Mouse (Mus musculus) large intestine, adult 2 months (tissue): ENCODE results near the gene Qrich1. TPM values are rescaled to one million over a fixed set of nuclear protein-coding genes. Genes with fewer than 3 reads are reported as not detected.

Source experiments
- DNase-seq: peaks from one replicate; pipeline ENCODE4 v3.0.0-alpha.2; 2012; ENCODE audit warnings: low read depth, low spot score
- WGBS: fragments of 180-500 bp; shearing (Covaris S2); methylation state at CpG from one replicate; pipeline ENCODE4 v1.1.7; 2018; 5-methylcytosine and 5-hydroxymethylcytosine counted together
- polyA plus RNA-seq: library from polyadenylated mRNA; depleted of rRNA; stranded (reverse); fragments of >200 nt; gene quantifications from 2 replicates; pipeline ENCODE4 v1.2.3, GENCODE M21; 2012

Qrich1 gene
- polyA plus RNA-seq, 1 experiment, result 40.8 TPM

DNA sequence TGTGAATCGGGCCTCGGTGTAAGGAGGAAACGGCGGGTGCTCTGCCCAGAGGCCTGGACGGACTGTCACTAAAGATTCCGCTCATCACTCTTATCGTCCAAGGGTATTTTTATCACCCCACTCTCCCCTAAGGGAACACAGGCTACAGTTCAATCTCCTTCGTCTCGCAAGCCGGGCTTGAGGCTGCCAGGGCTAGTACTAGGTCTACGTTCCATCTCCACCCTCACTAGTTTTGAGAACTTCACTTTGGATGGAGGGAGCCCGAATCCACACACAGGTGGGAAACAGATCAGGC is 25.4 kb upstream of the Qrich1 start:
- DNase-seq, result no peak
- under 1% methylated on average over 12 of the region's 12 CpGs for whole genome bisulfite sequencing

- no peak for DNase-seq
- WGBS, result 61% methylated on average over 16 of the region's 16 CpGs
Observed at GRCm38 (mm10) chr9:108492043-108492750, 24.4 kb upstream of the Qrich1 start.

DNA sequence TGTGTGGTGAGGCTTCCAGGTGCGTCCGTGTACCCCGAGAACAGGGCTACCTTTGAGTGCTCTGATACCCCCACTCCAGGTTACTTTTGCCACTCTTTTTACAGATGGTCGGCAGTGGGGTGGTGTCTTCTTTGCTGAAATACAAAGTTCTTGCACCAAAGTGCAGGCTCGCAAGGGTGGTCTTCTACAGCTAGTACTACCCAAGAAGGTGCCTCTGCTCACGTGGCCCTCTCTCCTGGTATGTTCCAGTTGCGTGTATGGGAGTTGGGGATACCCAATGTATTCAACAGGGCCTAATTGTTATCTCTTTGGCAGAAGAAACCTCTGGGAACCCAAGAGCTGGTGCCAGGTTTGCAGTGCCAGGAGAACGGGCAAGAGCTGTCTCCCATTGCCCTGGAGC is 23.4 kb upstream of the Qrich1 start:
- DNase-seq, result no peak
- 95% methylated on average over 8 of the region's 8 CpGs for WGBS

- DNase-seq, result no peak
- WGBS, result 92% methylated on average over 19 of the region's 19 CpGs
Observed at GRCm38 (mm10) chr9:108494146-108494825, 22.3 kb upstream of the Qrich1 start.

- no peak for DNase-seq
Observed at GRCm38 (mm10) chr9:108494905-108495304, 21.7 kb upstream of the Qrich1 start.

GRCm38 (mm10) chr9:108499231-108499630 is 17.4 kb upstream of the Qrich1 start:
- 92% methylated on average over 7 of the region's 7 CpGs for WGBS
- DNase-seq, result no peak

More at GRCm38 (mm10) chr9:108494905-108495304, 21.7 kb upstream of the Qrich1 start:
- WGBS, result 86% methylated on average over 10 of the region's 10 CpGs

GRCm38 (mm10) chr9:108499943-108500342 is 16.7 kb upstream of the Qrich1 start:
- WGBS, result 92% methylated on average over 15 of the region's 15 CpGs
- no peak for DNase-seq

DNA sequence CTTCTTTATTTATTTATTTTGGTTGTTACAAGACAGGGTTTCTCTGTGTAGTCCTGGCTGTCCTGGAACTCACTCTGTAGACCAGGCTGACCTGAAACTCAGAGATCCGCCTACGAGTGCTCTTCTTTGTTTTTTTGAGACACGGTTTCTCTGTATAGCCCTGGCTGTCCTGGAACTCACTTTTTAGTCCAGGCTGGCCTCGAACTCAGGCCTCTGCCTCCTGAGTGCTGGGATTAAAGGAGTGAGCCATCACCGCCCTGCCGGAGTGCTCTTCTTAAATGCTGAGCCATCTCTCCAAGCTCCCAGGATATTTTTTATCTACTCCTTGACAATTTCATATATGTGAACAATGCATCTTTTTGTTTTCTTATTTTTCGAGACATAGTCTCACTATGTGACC is 9.7 kb upstream of the Qrich1 start:
- no peak for DNase-seq
- WGBS, result 86% methylated on average over 7 of the region's 7 CpGs

GRCm38 (mm10) chr9:108507619-108508434 is 8.8 kb upstream of the Qrich1 start, which contains the start of gene Qars:
Qars (plus strand) TSS chr9:108507706.
- DNase-seq, result peak; percentile 99
- WGBS, result under 1% methylated on average over 37 of the region's 37 CpGs

DNA sequence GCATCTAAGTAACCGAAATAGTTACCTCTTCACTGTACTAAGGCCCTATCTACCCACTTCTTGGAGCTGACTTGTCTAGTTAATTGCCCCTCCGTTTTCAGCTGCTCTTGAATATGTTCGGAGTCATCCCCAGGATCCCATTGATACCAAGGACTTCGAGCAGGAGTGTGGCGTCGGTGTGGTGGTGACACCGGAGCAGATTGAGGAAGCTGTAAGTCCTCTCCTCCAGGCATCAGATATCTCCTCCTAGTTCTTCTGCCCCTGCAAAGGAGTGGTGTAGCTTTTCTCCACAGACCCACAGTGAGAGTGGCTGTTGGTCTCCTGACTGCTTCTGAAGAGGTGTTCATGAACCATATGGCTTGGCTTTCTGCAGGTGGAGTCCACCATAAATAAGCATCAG is 7.8 kb upstream of the Qrich1 start:
- DNase-seq, result no peak
- WGBS, result 81% methylated on average over 7 of the region's 7 CpGs

GRCm38 (mm10) chr9:108517253-108517930 is 786 bp downstream of the Qrich1 start:
- DNase-seq, result peak; percentile 29
- WGBS, result under 1% methylated on average over 74 of the region's 95 CpGs

GRCm38 (mm10) chr9:108517931-108518332 is 1.3 kb downstream of the Qrich1 start:
- no peak for DNase-seq
- WGBS, result 1% methylated on average over 13 of the region's 13 CpGs

DNA sequence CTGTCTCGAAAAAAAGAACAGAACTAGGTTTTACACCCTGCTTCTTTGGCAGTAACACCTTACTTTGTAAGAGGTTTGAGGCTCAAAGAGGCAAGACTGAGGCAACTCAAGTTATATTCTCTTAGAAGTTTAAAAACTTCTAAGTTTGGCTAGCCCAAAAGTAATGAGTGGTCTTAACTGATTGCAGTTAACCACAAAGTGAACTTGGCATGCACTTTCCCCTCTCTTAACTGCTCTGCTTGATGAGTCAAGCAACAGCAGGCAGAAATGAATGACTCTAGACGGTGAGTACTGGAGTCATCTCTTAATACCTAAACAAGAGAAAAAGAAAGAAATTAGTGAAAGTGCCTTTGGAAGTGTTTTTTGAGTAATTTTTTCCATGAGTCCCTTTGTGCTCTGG is 5.0 kb downstream of the Qrich1 start:
- no peak for DNase-seq
- 52% methylated on average over 2 of the region's 2 CpGs for WGBS

DNA sequence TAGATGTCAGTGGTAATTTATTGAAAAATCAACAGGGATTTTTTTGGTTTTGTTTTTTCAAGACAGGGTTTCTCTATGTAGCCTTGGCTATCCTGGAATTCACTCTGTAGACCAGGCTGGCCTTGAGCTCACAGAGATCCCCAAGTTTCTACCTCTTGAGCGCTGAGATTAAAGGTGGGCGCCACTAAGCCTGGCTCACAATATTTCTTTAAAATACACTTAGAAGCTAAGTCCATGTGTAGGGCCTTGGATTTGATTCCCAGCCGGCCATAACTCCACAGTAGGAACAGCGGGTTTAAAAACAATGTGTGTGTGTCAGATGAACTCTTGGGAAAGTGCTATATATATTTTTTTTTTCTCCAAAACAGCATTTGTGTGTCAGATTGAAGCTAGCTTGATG is 6.7 kb downstream of the Qrich1 start:
- DNase-seq, result no peak
- 96% methylated on average over 4 of the region's 4 CpGs for WGBS

- 67% methylated on average over 3 of the region's 3 CpGs for WGBS
- no peak for DNase-seq
Observed at GRCm38 (mm10) chr9:108525400-108525799, 8.8 kb downstream of the Qrich1 start.

- no peak for DNase-seq
- 78% methylated on average over 1 of the region's 1 CpGs for WGBS
Observed at GRCm38 (mm10) chr9:108530954-108531353, 14.3 kb downstream of the Qrich1 start.

DNA sequence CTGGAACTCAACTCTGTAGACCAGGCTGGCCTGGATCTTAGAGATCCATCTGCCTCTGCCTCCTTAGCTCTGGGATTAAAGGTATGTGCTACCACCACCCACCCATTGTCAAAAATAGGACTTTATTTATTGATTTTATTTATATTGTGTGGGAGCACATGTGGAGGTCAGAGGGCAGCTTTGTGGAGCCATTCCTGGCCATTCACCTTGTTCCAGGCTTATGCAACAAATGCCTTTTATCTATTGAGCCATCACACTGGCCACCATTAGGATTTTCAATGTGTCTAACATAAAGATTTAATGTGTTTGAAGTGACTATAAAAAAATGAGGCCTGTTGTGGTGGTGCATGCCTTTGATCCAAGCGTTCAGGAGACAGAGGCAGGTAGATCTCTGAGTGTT is 14.9 kb downstream of the Qrich1 start:
- 86% methylated on average over 1 of the region's 1 CpGs for WGBS
- DNase-seq, result no peak

DNA sequence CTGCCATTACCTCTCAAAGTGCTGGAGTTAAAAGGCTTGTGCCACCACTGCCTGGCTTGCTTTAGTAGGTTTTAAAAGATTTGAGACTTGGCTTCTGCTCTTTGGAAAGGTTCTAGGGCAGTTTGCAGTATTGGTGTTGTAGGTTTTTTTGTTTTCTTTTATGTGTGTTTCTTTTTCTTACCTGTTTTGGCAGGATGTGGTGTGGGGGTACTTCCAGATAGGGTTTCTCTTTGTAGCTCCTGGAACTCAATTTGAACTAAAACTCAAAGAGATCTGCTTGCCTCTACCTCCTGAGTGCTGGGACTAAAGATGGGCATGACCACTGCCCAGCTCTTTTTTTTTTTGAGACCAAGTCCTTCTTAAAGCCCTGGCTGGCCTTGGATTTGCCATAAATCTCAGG is 24.2 kb downstream of the Qrich1 start:
- DNase-seq, result no peak

DNA sequence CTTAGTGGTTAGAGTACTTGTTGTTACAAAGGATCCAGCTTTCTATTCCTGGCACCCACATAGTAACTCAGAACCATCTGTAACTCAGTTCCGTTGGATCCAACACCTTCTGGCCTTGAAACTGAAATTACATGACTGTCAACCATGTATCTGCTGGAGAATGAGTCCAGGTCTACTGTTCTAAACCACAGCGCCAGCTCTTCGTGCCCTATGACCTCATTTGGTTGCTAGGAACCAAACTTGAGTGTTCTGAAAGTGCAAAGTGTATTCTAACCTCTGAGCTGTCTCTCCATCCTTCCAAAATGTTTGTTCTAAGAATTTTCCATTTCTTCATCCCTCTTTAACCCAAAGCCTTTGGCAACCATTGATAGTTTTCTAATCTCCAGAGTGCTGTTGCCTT is 29.4 kb downstream of the Qrich1 start:
- DNase-seq, result no peak
- 89% methylated on average over 3 of the region's 3 CpGs for WGBS

- no peak for DNase-seq
- 65% methylated on average over 1 of the region's 1 CpGs for WGBS
Observed at GRCm38 (mm10) chr9:108546875-108547274, 30.3 kb downstream of the Qrich1 start.
